Mouse (Mus musculus): ENCODE results near the gene Nrxn1. TPM values are rescaled to one million over a fixed set of nuclear protein-coding genes. Genes with fewer than 3 reads are reported as not detected.
A peak's percentile ranks its signal among the peaks of the same experiment; 100 is the strongest.

Nrxn1 gene
- total and polyA plus RNA-seq, 3 experiments, result 5.3 to 12.7 (median 7.1) TPM

GRCm38 (mm10) chr17:90079003-90079402, 1013.9 kb downstream of the Nrxn1 start:
- DNase-seq, result no peak

- DNase-seq, result peak; percentile 12
Measured at GRCm38 (mm10) chr17:90078488-90078887, 1014.4 kb downstream of the Nrxn1 start.

- DNase-seq, result no peak
Measured at GRCm38 (mm10) chr17:90062866-90063265, 1030.0 kb downstream of the Nrxn1 start.

- DNase-seq, result no peak
Measured at GRCm38 (mm10) chr17:90060872-90061271, 1032.0 kb downstream of the Nrxn1 start.

- no peak for DNase-seq
Measured at GRCm38 (mm10) chr17:90060168-90060567, 1032.7 kb downstream of the Nrxn1 start.

- no peak for DNase-seq
Measured at GRCm38 (mm10) chr17:90059320-90060111, 1033.4 kb downstream of the Nrxn1 start.

GRCm38 (mm10) chr17:90054312-90054711, 1038.6 kb downstream of the Nrxn1 start:
- DNase-seq, result no peak

GRCm38 (mm10) chr17:90039316-90039715, 1053.6 kb downstream of the Nrxn1 start:
- no peak for DNase-seq

DNA sequence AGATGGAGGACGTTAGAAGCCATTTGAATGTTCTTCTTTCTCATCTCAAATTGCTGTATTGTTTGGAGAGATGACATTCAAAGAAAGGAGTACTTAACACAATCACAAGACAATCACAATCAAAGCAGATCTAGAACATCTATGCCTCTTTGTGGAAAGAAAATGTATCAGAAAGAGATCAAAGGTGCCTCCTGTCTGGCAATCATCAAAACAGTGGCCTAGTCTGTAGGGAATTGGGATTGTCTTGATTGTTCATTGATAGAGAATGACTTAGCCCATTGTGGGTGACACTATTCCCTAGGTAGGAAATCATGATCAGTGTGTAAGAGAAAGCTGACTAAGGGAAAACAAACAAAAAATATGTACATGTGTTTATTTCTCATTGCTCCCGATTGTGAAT, 1060.5 kb downstream of the Nrxn1 start:
- no peak for DNase-seq

DNA sequence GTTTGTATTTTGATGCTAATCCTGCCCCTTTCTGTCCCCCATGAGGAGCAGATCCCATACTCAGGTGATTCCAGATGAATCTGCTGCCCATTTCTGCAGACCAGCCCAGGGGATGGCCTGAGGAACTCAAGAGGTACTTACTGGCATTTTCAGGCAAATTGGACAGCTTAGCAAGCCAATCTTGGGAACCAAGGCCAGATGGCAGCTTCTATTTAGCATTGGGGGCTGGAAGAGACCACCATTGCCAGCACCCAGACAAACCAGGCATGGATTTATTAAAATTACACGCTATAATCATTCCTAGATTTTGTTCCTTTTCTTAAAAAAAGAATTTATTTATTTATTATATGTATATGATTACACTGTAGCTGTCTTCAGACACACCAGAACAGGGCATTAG, 1076.2 kb downstream of the Nrxn1 start:
- no peak for DNase-seq

GRCm38 (mm10) chr17:90011761-90012160, 1081.1 kb downstream of the Nrxn1 start:
- DNase-seq, result no peak

DNA sequence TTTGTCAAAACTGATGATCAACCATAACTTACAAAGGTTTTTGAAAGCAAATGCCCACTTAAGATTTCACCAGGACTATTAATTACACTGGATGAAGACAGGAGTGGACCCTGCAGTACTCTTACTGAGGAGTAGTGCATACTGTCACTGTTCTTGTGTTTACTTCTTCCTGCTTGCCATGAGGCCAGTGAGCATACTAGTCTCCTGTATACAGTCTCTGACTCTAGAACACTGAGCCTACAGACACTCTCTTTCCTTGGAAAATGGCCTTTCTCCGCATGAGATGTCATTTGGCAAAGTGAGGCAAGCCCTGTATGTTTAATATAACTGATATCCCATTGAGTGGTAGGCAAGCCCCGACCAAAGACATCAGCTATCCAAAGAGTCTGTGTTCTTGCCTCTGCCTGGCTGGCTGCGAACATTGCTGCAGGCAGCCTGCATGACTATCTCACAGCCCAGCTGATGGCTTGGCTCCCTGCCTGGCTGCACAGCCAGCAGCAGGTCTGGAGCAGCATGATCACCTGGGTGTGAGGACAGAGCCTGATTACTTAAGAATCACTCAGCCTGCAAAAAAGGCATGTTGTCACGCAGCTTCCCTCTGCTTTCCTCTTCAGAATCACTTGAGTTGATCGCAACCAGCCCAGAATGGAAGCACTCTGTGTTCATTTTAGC, 1085.3 kb downstream of the Nrxn1 start:
- DNase-seq, result peak; percentile 3

DNA sequence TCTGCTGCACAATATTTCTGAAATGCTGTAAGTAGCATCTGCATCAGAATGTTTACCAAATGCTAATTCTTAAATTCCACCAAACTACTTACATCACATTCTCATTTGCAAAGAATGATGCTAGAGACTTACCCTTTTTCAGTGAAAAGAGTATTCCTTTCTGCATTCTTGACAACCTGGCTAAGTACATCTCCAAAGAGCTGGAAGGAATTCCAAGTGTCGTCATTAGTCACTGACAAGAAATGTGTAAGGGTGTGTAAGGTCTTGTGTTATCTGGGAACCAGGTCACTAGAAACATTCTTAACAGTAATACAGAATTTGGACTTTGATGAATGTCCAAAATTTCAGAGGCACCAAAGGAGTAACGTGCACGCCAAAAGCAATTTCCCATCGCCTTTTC, 1102.2 kb downstream of the Nrxn1 start:
- DNase-seq, result no peak

Small RNAs within 50 kb of the gene (microRNA-seq; reads per million reads assigned to microRNA genes)
- 0 reads per million in 2 experiments for gene Gm24510
- 0 reads per million in 2 experiments for gene Gm27475
- 0 reads per million in 2 experiments for gene Gm47307
